In the genomic region with DNA sequence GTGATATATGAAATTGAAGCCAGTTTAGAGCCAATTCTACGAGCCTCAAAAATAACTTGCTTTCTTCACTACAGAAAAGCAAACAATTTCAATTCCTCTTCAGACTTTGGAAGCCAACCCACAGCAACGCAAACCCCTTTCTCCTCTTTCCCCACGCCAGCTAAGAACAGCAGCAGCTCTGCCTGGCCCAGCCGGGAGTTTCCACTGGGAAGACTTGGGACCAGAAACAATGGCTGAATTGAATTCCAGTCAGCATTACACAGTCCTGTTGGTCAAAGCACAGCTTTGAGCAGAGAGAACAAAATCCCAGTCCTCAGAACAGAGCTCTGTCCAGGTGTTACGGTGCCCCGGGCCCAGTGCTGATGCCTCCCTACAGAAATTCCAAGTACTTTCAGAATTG, we compare ENCODE assay signal across 16 mouse cellular contexts. TPM values are rescaled to one million over a fixed set of nuclear protein-coding genes. Genes with fewer than 3 reads are reported as not detected.
DNase-seq lines count a peak whose midpoint lies in the region; ATAC-seq and TF ChIP-seq lines count a peak whose summit lies in the region.
"Had no signal": no experiment of that assay in that cellular context is flagged by ENCODE, and none has a peak within 500 bp of the region (broad histone marks: within the 10 kb centered on the region; RNA-seq: fewer than 3 reads in every experiment).

No protein-coding gene starts in this region.

- TF ChIP-seq CTCF in brain, embryonic 14.5 days (IDR thresholded peaks at IDR 0.05; ENCODE audit: borderline replicate concordance, extremely low read depth, insufficient read depth, insufficient read length) = no peak

- no peak for DNase-seq in frontal cortex, postnatal 10 days (ENCODE audit: low spot score in 2 of 2)
- DNase-seq in lung, postnatal 10 days = peak; percentile 17
- DNase-seq in lung, postnatal 36 days = no peak
- DNase-seq in brain, embryonic 14.5 days (ENCODE audit: low read depth) = peak; percentile 49
- peak; percentile 22 for DNase-seq in telencephalon, adult 2 months (ENCODE audit: low read depth, low spot score)
- DNase-seq in adrenal gland, adult 8-10 months = no peak
- DNase-seq: adrenal gland, postnatal 36 days; cerebellum, adult 8-10 months; gastrocnemius, postnatal 25 days; kidney, adult 11 months; layer of hippocampus, postnatal 36 days; liver, postnatal 0 days; lung, postnatal 4 days; right cerebral cortex, adult 18-20 months had no signal

- TF ChIP-seq POLR2A in brain, embryonic 14.5 days (IDR thresholded peaks at IDR 0.05; ENCODE audit: borderline replicate concordance, extremely low read depth, insufficient read depth, insufficient read length, poor library complexity, severe bottlenecking) = no peak

- peak; percentile 42; the same call in 1 of the 2 replicates for ATAC-seq in frontal cortex, adult (ENCODE audit: low TSS enrichment)
- ATAC-seq: liver, postnatal 0 days; Patski had no signal

RNA-seq across cellular contexts. Expression of a gene that starts 59.1 kb away (rescaled TPM):
- polyA plus RNA-seq in brain, embryonic 14.5 days (2012; rRNA removed) = 25.1 and 25.6 TPM in 2 replicates
- total RNA-seq in adrenal gland, adult 8-10 months (2022) = 10 to 100 TPM; 38.4 to 54.5 (median 46.0) TPM

Comparison
In these comparisons a context has a peak if more than half of its experiments do, and no peak if none do; other contexts are left out.
1. DNase-seq: peak in lung, postnatal 10 days (single experiment), brain, embryonic 14.5 days (single experiment) and telencephalon, adult 2 months (single experiment); none in frontal cortex, postnatal 10 days (0 of 2), lung, postnatal 36 days (single experiment) and adrenal gland, adult 8-10 months (single experiment).